ENCODE assay signal across 17 mouse cellular contexts in genomic region chr6:37400167-37400566, GRCm38 (mm10). TPM values are rescaled to one million over a fixed set of nuclear protein-coding genes. Genes with fewer than 3 reads are reported as not detected.
DNase-seq lines count a peak whose midpoint lies in the region; ATAC-seq and TF ChIP-seq lines count a peak whose summit lies in the region.
"Had no signal": no experiment of that assay in that cellular context is flagged by ENCODE, and none has a peak within 500 bp of the region (broad histone marks: within the 10 kb centered on the region; RNA-seq: fewer than 3 reads in every experiment).

No protein-coding gene starts in this region.

- TF ChIP-seq EP300 in heart, postnatal 0 days (IDR thresholded peaks at IDR 0.05; ENCODE audit: low read depth), result no peak

- peak overlapping the region; percentile 41 for H3K4me2 ChIP-seq in heart, embryonic 13.5 days
- H3K4me2 ChIP-seq in lung, embryonic 15.5 days, result no peak overlapping the region
- no peak overlapping the region for H3K4me2 ChIP-seq in heart, postnatal 0 days (ENCODE audit: low read depth, low read length)
- H3K4me2 ChIP-seq: hindbrain, embryonic 14.5 days; limb, embryonic 15.5 days; midbrain, embryonic 15.5 days; neural tube, embryonic 15.5 days had no signal

- H3K27ac ChIP-seq in heart, embryonic 13.5 days (replicated peaks), result peak overlapping the region; percentile 91
- H3K27ac ChIP-seq in lung, embryonic 15.5 days, result 0 out of 2 replicates have a peak overlapping the region, but pooled peaks have one; percentile 9
- H3K27ac ChIP-seq in heart, postnatal 0 days (ENCODE audit: low read depth), result peak overlapping the region; percentile 72
- H3K27ac ChIP-seq: hindbrain, embryonic 14.5 days; layer of hippocampus, adult 2 months; limb, embryonic 15.5 days; midbrain, embryonic 15.5 days; neural tube, embryonic 15.5 days had no signal

- no peak for ATAC-seq in heart, embryonic 13.5 days (ENCODE audit: extremely low read depth, insufficient number of reproducible peaks, low FRiP score, low TSS enrichment)
- no peak for ATAC-seq in lung, embryonic 15.5 days (ENCODE audit: borderline replicate concordance, extremely low read depth, low FRiP score, low TSS enrichment)
- ATAC-seq in heart, postnatal 0 days (ENCODE audit: insufficient read depth, low read depth), result no peak
- ATAC-seq: midbrain, embryonic 15.5 days had no signal

- 36% methylated on average over 4 of the region's 4 CpGs for WGBS in heart, embryonic 13.5 days
- WGBS in lung, embryonic 15.5 days, result 61% methylated on average over 4 of the region's 4 CpGs
- 84% methylated on average over 4 of the region's 4 CpGs for WGBS in lung, adult 2 months
- 71% methylated on average over 4 of the region's 4 CpGs for WGBS in heart, postnatal 0 days

- no peaks in the 10 kb centered on the region for H3K9me3 ChIP-seq in heart, embryonic 13.5 days
- H3K9me3 ChIP-seq in lung, embryonic 15.5 days, result no peaks in the 10 kb centered on the region
- no peaks in the 10 kb centered on the region for H3K9me3 ChIP-seq in heart, postnatal 0 days (replicated peaks; ENCODE audit: control insufficient read depth, low read length)
- H3K9me3 ChIP-seq: limb, embryonic 15.5 days; midbrain, embryonic 15.5 days; neural tube, embryonic 15.5 days had no signal

- no peak for TF ChIP-seq POLR2A in lung, adult 2 months (IDR thresholded peaks at IDR 0.05; ENCODE audit: borderline replicate concordance, extremely low read depth, low read depth, low read length)

- H3K4me3 ChIP-seq in heart, embryonic 13.5 days, result no peak overlapping the region
- no peak overlapping the region for H3K4me3 ChIP-seq in lung, embryonic 15.5 days
- H3K4me3 ChIP-seq in lung, adult 2 months (replicated peaks; ENCODE audit: extremely low read depth, low read depth, low read length), result no peak overlapping the region
- H3K4me3 ChIP-seq in heart, postnatal 0 days (ENCODE audit: low read depth, low read length), result no peak overlapping the region
- H3K4me3 ChIP-seq: layer of hippocampus, adult 2 months; limb, embryonic 15.5 days; midbrain, embryonic 15.5 days; myocyte; neural tube, embryonic 15.5 days had no signal

- H3K36me3 ChIP-seq in heart, embryonic 13.5 days, result peaks cover 11% of the 10 kb centered on the region
- no peaks in the 10 kb centered on the region for H3K36me3 ChIP-seq in lung, embryonic 15.5 days
- H3K36me3 ChIP-seq in heart, postnatal 0 days (replicated peaks; ENCODE audit: control insufficient read depth, insufficient read depth, low read length), result no peaks in the 10 kb centered on the region
- H3K36me3 ChIP-seq: midbrain, embryonic 15.5 days; neural tube, embryonic 15.5 days had no signal

- DNase-seq in heart, adult 8-10 months (ENCODE audit: low spot score), result no peak
- DNase-seq in lung, adult 2 months, result no peak
- DNase-seq in heart, postnatal 0 days (ENCODE audit: low spot score), result no peak
- DNase-seq in T-cell, adult 2 months (ENCODE audit: low spot score), result no peak
- DNase-seq in layer of hippocampus, adult 18-20 months (ENCODE audit: low spot score in 2 of 2), result no peak
- DNase-seq: adrenal gland, adult 8-10 months; cerebellum, adult 8-10 months; kidney, adult 11 months; spleen, adult 18-20 months had no signal

- TF ChIP-seq CTCF in lung, adult 2 months (IDR thresholded peaks at IDR 0.05; ENCODE audit: insufficient read depth, low read length), result no peak
- TF ChIP-seq CTCF in heart, postnatal 0 days (IDR thresholded peaks at IDR 0.05; ENCODE audit: low read depth), result no peak

- peak overlapping the region; percentile 33 for H3K9ac ChIP-seq in heart, embryonic 13.5 days
- H3K9ac ChIP-seq in lung, embryonic 15.5 days, result no peak overlapping the region
- no peak overlapping the region for H3K9ac ChIP-seq in heart, postnatal 0 days (replicated peaks; ENCODE audit: low read depth, low read length)
- H3K9ac ChIP-seq: hindbrain, embryonic 14.5 days; limb, embryonic 15.5 days; midbrain, embryonic 15.5 days; neural tube, embryonic 15.5 days had no signal

- no peaks in the 10 kb centered on the region for H3K27me3 ChIP-seq in heart, embryonic 13.5 days (replicated peaks)
- no peaks in the 10 kb centered on the region for H3K27me3 ChIP-seq in lung, embryonic 15.5 days
- H3K27me3 ChIP-seq in heart, postnatal 0 days (ENCODE audit: control insufficient read depth, insufficient read depth, low read length), result no peaks in the 10 kb centered on the region
- H3K27me3 ChIP-seq: limb, embryonic 15.5 days; midbrain, embryonic 15.5 days; neural tube, embryonic 15.5 days had no signal

- peaks cover 98% of the 10 kb centered on the region for H3K4me1 ChIP-seq in heart, embryonic 13.5 days
- H3K4me1 ChIP-seq in lung, embryonic 15.5 days, result peaks cover 63% of the 10 kb centered on the region
- peaks cover 11% of the 10 kb centered on the region; the same call in 1 of the 2 replicates for H3K4me1 ChIP-seq in lung, adult 2 months (ENCODE audit: control insufficient read depth, insufficient read depth, low read length)
- peaks cover 60% of the 10 kb centered on the region for H3K4me1 ChIP-seq in heart, postnatal 0 days (ENCODE audit: control insufficient read depth, insufficient read depth)
- H3K4me1 ChIP-seq: midbrain, embryonic 15.5 days had no signal

RNA-seq across cellular contexts. Expression of gene Creb3l2, which starts 41.8 kb away (rescaled TPM):
- polyA plus RNA-seq in heart, embryonic 13.5 days (2015; fragmentation: Nextera tagmentation; extraction: Ambion mirVana), result 29.9 and 30.1 TPM in 2 replicates
- total RNA-seq in heart, adult 8-10 months (2022), result 10 to 100 TPM; 21.8 to 23.8 (median 23.2) TPM
- 27.8 and 28.0 TPM in 2 replicates for polyA plus RNA-seq in lung, embryonic 15.5 days (2015; fragmentation: Nextera tagmentation; extraction: Ambion mirVana)
- polyA plus RNA-seq in lung, adult 2 months (2012; rRNA removed), result 21.0 and 24.1 TPM in 2 replicates
- 32.4 and 39.7 TPM in 2 replicates for total RNA-seq in heart, postnatal 0 days (2014; rRNA removed; ENCODE audit: low replicate concordance)
- 16.3 TPM in 2 replicates for polyA plus RNA-seq in heart, postnatal 0 days (2015; fragmentation: Nextera tagmentation; extraction: Ambion mirVana)
- 1 to 10 TPM; 9.3 to 9.4 TPM for total RNA-seq in layer of hippocampus, adult 18-20 months (2021)

Comparison
In these comparisons a context has a peak if more than half of its experiments do, and no peak if none do; other contexts are left out.
1. H3K27ac ChIP-seq: peak in every context shown above with its lines; median percentile 91 in heart, embryonic 13.5 days; 72 in heart, postnatal 0 days; 9 in lung, embryonic 15.5 days.